Mouse (Mus musculus) layer of hippocampus, adult 9-10 months (tissue): ENCODE measurements around the gene Uba52.

Source experiments
- DNase-seq: peaks from one replicate; pipeline ENCODE4 v3.0.0; 2022; ENCODE audit warnings: low spot score

Uba52 gene

GRCm38 (mm10) chr8:70481908-70482307 lies 28.7 kb downstream of the Uba52 start:
- DNase-seq, result peak; percentile 81

GRCm38 (mm10) chr8:70477269-70477982 lies 33.2 kb downstream of the Uba52 start:
- no peak for DNase-seq

- DNase-seq, result peak; percentile 68
Measured at GRCm38 (mm10) chr8:70476333-70477268, 34.0 kb downstream of the Uba52 start, which contains the start of gene Klhl26. Gene Klhl26, minus strand, starts transcription at chr8:70476968.

GRCm38 (mm10) chr8:70471856-70472255 lies 38.7 kb downstream of the Uba52 start:
- DNase-seq, result no peak

GRCm38 (mm10) chr8:70469938-70470337 lies 40.7 kb downstream of the Uba52 start:
- no peak for DNase-seq

GRCm38 (mm10) chr8:70469295-70469916 lies 41.2 kb downstream of the Uba52 start:
- no peak for DNase-seq

GRCm38 (mm10) chr8:70468733-70469132 lies 41.9 kb downstream of the Uba52 start:
- DNase-seq, result no peak

- no peak for DNase-seq
Measured at GRCm38 (mm10) chr8:70467907-70468306, 42.7 kb downstream of the Uba52 start.

- no peak for DNase-seq
Measured at GRCm38 (mm10) chr8:70467229-70467725, 43.3 kb downstream of the Uba52 start.

GRCm38 (mm10) chr8:70466771-70467170 lies 43.8 kb downstream of the Uba52 start:
- no peak for DNase-seq

- DNase-seq, result no peak
Measured at GRCm38 (mm10) chr8:70466305-70466704, 44.3 kb downstream of the Uba52 start.

GRCm38 (mm10) chr8:70465701-70466100 lies 44.9 kb downstream of the Uba52 start:
- no peak for DNase-seq

GRCm38 (mm10) chr8:70464162-70464561 lies 46.4 kb downstream of the Uba52 start:
- DNase-seq, result no peak

GRCm38 (mm10) chr8:70463306-70463705 lies 47.3 kb downstream of the Uba52 start:
- DNase-seq, result no peak

- no peak for DNase-seq
Measured at GRCm38 (mm10) chr8:70462516-70462813, 48.1 kb downstream of the Uba52 start.

- no peak for DNase-seq
Measured at GRCm38 (mm10) chr8:70461765-70462515, 48.7 kb downstream of the Uba52 start.

- no peak for DNase-seq
Measured at GRCm38 (mm10) chr8:70460606-70461005, 50.0 kb downstream of the Uba52 start.

GRCm38 (mm10) chr8:70460199-70460598 lies 50.4 kb downstream of the Uba52 start:
- no peak for DNase-seq

GRCm38 (mm10) chr8:70459636-70460035 lies 51.0 kb downstream of the Uba52 start:
- DNase-seq, result no peak

- DNase-seq, result no peak
Measured at GRCm38 (mm10) chr8:70458462-70458861, 52.1 kb downstream of the Uba52 start.
